Mouse (Mus musculus): ENCODE data around the gene Cdnf. TPM values are rescaled to one million over a fixed set of nuclear protein-coding genes. Genes with fewer than 3 reads are reported as not detected.
A peak's percentile ranks its signal among the peaks of the same experiment; 100 is the strongest.

Cdnf gene
- polyA plus RNA-seq (2016; fragmentation: Nextera tagmentation; extraction: Ambion mirVana), result 0.18 and 0.24 TPM in 2 replicates

DNA sequence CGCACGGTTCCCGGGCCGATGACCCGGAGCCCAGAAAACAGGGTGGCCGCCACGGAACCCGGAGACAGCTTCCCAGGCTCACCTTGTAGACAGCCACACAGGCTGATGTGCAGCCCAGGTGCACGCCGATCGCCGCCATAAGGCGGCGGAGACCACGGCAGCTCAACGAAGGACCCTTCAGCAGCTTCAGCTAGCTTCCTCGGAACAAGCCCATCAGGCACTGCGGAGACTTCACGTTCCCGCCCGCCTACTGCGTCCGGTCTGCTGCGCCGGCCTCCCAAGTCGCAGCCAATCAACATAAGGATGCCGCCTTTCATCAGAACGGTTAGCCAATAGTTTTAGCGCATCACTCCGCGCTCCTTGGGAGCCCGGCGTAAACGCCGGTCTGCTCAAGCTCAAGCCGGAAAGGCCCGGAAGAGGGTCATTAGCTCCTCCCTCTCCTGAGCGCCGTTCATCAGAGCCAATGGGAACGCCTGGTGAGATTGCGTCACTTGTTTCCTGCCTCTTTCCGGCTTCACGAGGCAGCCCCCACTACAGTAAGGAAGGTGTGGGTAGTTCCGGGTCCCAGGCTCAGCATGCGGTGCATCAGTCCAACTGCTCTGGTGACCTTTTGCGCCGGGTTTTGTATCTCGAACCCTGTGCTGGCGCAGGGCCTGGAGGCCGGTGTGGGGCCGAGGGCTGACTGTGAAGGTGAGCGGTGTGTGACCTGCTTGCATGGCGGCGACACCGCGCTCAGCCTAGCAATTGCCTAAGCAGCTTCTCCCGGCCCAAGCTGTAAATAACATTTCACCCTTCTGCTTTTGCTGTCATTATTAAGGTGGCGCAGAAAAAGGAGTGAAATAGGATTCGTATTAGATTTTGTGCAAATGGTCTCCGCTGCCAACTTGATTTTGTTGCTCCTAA is at the start of gene Cdnf, which contains the start of the genes Gm45902 and Hspa14:
TSS of gene Cdnf (plus strand) at position 479 of the 903 bp plus-strand sequence.
TSS of gene Gm45902 (minus strand) at position 239 of the 903 bp plus-strand sequence.
TSS of gene Hspa14 (minus strand) at position 263 of the 903 bp plus-strand sequence.
- H3K4me3 ChIP-seq, result peak within 1 kb of the TSS; percentile 93
- peak within 1 kb of the TSS; percentile 98 for H3K9ac ChIP-seq
- peak within 1 kb of the TSS; percentile 97 for H3K4me2 ChIP-seq
- peaks cover 28% of the 10 kb centered on the region for H3K36me3 ChIP-seq
- H3K27me3 ChIP-seq (replicated peaks), result no peaks in the 10 kb centered on the region
- peaks cover 3% of the 10 kb centered on the region; the same call in 1 of the 2 replicates for H3K9me3 ChIP-seq (replicated peaks)
- peak within 1 kb of the TSS; percentile 84 for H3K27ac ChIP-seq (ENCODE audit: poor library complexity, severe bottlenecking)
- peak; percentile 100 for ATAC-seq (ENCODE audit: insufficient number of reproducible peaks, low FRiP score)
- peaks cover 15% of the 10 kb centered on the region for H3K4me1 ChIP-seq (replicated peaks)
- WGBS, result under 1% methylated on average over 60 of the region's 60 CpGs

- Histone ChIP-seq H3K9ac (peak overlapping the region; percentile 87), H3K4me3 (peak overlapping the region; percentile 77), H3K27ac (ENCODE audit: poor library complexity, severe bottlenecking) (peak overlapping the region; percentile 87), H3K4me1 (replicated peaks) (peaks cover 5% of the 10 kb centered on the region), H3K36me3 (peaks cover 3% of the 10 kb centered on the region; the same call in 1 of the 2 replicates), H3K4me2 (peak overlapping the region; percentile 74), H3K27me3 (replicated peaks) (no peaks in the 10 kb centered on the region), H3K9me3 (replicated peaks) (no peaks in the 10 kb centered on the region)
- no peak for ATAC-seq (ENCODE audit: insufficient number of reproducible peaks, low FRiP score)
- WGBS, result 1% methylated on average over 12 of the region's 12 CpGs
These were observed 38.9 kb upstream of the Cdnf start for GRCm38 (mm10) chr2:3473891-3474290.

GRCm38 (mm10) chr2:3474361-3474805 is 38.4 kb upstream of the Cdnf start:
- Histone ChIP-seq H3K27ac (ENCODE audit: poor library complexity, severe bottlenecking) (peak overlapping the region; percentile 87), H3K9ac (peak overlapping the region; percentile 87), H3K9me3 (replicated peaks) (0 out of 2 replicates have a peak, but pooled peaks cover 4% of the 10 kb centered on the region), H3K4me1 (replicated peaks) (peaks cover 5% of the 10 kb centered on the region), H3K27me3 (replicated peaks) (no peaks in the 10 kb centered on the region), H3K4me3 (peak overlapping the region; percentile 77), H3K4me2 (peak overlapping the region; percentile 74), H3K36me3 (peaks cover 3% of the 10 kb centered on the region; the same call in 1 of the 2 replicates)
- WGBS, result under 1% methylated on average over 46 of the region's 46 CpGs
- ATAC-seq (ENCODE audit: insufficient number of reproducible peaks, low FRiP score), result peak; percentile 63

GRCm38 (mm10) chr2:3474861-3475283 is 38.0 kb upstream of the Cdnf start, which contains the start of gene Suv39h2:
Gene Suv39h2 (minus strand): TSS chr2:3475031.
- peak within 1 kb of the TSS; percentile 87 for H3K27ac ChIP-seq (ENCODE audit: poor library complexity, severe bottlenecking)
- peaks cover 5% of the 10 kb centered on the region for H3K4me1 ChIP-seq (replicated peaks)
- 0 out of 2 replicates have a peak, but pooled peaks cover under 1% of the 10 kb centered on the region for H3K36me3 ChIP-seq
- H3K27me3 ChIP-seq (replicated peaks), result no peaks in the 10 kb centered on the region
- H3K4me2 ChIP-seq, result peak within 1 kb of the TSS; percentile 74
- H3K9ac ChIP-seq, result peak within 1 kb of the TSS; percentile 87
- H3K9me3 ChIP-seq (replicated peaks), result 0 out of 2 replicates have a peak, but pooled peaks cover 6% of the 10 kb centered on the region
- H3K4me3 ChIP-seq, result peak within 1 kb of the TSS; percentile 77
- under 1% methylated on average over 42 of the region's 42 CpGs for WGBS
- ATAC-seq (ENCODE audit: insufficient number of reproducible peaks, low FRiP score), result peak; percentile 99

DNA sequence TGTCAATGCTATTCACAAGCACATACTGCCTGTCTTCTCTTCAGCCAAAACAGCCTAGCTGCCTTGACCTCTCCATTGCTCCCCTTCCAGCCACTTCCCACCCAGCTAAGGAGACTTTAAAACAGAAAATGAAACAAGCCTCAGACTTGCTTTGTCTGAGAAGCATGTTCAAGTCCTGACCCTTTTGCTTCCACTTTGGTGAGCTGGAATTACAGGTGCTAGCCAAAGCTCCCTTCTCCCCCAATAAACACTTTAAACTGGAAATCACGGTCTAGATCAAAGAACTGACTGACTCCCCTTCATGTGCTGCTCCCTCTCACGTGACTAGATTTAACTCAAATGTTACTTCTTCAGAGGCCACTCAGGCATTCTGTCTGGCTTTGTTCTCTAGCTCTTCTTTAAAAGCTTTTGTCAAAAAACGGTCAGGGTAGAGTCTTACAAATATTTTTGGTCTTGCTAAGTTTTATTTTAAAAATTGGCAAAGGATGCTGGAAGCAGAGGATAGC is 37.0 kb upstream of the Cdnf start:
- Histone ChIP-seq H3K4me3 (no peak overlapping the region), H3K36me3 (no peaks in the 10 kb centered on the region), H3K27me3 (replicated peaks) (no peaks in the 10 kb centered on the region), H3K9ac (no peak overlapping the region), H3K4me1 (replicated peaks) (peaks cover 5% of the 10 kb centered on the region), H3K9me3 (replicated peaks) (0 out of 2 replicates have a peak, but pooled peaks cover 6% of the 10 kb centered on the region), H3K27ac (ENCODE audit: poor library complexity, severe bottlenecking) (no peak overlapping the region), H3K4me2 (peak overlapping the region; percentile 74)
- WGBS, result 66% methylated on average over 3 of the region's 3 CpGs
- ATAC-seq (ENCODE audit: insufficient number of reproducible peaks, low FRiP score), result no peak

GRCm38 (mm10) chr2:3480239-3480638 is 32.6 kb upstream of the Cdnf start:
- Histone ChIP-seq H3K4me2 (no peak overlapping the region), H3K4me3 (no peak overlapping the region), H3K4me1 (replicated peaks) (no peaks in the 10 kb centered on the region), H3K36me3 (no peaks in the 10 kb centered on the region), H3K27me3 (replicated peaks) (no peaks in the 10 kb centered on the region), H3K9ac (no peak overlapping the region), H3K27ac (ENCODE audit: poor library complexity, severe bottlenecking) (no peak overlapping the region), H3K9me3 (replicated peaks) (0 out of 2 replicates have a peak, but pooled peaks cover 6% of the 10 kb centered on the region)
- WGBS, result 67% methylated on average over 3 of the region's 3 CpGs
- ATAC-seq (ENCODE audit: insufficient number of reproducible peaks, low FRiP score), result no peak

DNA sequence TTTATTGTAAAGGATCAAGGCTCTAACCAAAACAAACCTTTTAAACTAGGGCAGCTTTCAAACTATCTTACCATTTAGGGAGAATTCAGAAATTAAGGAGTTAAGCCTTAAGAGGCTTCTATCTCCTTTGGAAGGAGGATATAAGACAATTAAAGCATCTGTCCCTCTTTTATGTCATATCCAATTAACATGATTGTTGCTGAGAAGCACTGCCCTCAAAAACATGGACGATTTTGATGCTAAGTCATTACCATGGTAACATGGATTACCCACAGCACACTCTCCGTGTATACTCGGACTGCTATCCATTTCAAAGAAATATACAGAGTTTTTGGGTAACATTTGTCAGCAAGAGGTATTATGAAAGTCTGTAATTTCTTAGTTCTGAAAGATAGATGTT is 23.0 kb upstream of the Cdnf start:
- no peak for ATAC-seq (ENCODE audit: insufficient number of reproducible peaks, low FRiP score)
- Histone ChIP-seq H3K9ac (no peak overlapping the region), H3K36me3 (peaks cover 49% of the 10 kb centered on the region), H3K4me3 (no peak overlapping the region), H3K27me3 (replicated peaks) (no peaks in the 10 kb centered on the region), H3K4me2 (no peak overlapping the region), H3K4me1 (replicated peaks) (no peaks in the 10 kb centered on the region), H3K9me3 (replicated peaks) (no peaks in the 10 kb centered on the region), H3K27ac (ENCODE audit: poor library complexity, severe bottlenecking) (no peak overlapping the region)
- WGBS, result 91% methylated on average over 3 of the region's 3 CpGs

GRCm38 (mm10) chr2:3493833-3494409 is 18.9 kb upstream of the Cdnf start:
- Histone ChIP-seq H3K36me3 (peaks cover 78% of the 10 kb centered on the region), H3K9ac (no peak overlapping the region), H3K9me3 (replicated peaks) (no peaks in the 10 kb centered on the region), H3K4me2 (no peak overlapping the region), H3K27ac (ENCODE audit: poor library complexity, severe bottlenecking) (no peak overlapping the region), H3K4me3 (no peak overlapping the region), H3K27me3 (replicated peaks) (no peaks in the 10 kb centered on the region), H3K4me1 (replicated peaks) (no peaks in the 10 kb centered on the region)
- ATAC-seq (ENCODE audit: insufficient number of reproducible peaks, low FRiP score), result no peak
- 85% methylated on average over 3 of the region's 3 CpGs for WGBS

DNA sequence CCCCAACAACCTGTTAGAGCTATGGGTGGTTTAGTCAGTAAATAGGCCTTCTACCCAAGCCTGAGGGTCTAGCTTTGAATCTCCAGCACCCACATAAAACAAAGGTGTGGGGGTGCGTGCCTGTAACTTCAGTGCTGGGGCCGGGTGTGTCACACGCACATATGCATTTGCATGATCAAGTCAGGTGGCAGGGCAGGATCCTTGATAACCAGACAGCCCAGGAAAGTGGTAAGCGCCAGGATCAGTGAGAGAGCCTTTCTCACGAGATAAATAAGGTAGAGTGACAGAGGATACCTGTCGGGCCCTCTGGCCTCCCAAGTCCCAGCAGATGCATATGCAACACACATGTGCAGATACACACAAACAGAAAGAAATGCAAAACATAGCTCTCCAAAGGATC is 13.3 kb upstream of the Cdnf start:
- Histone ChIP-seq H3K4me3 (no peak overlapping the region), H3K9me3 (replicated peaks) (no peaks in the 10 kb centered on the region), H3K27me3 (replicated peaks) (no peaks in the 10 kb centered on the region), H3K9ac (no peak overlapping the region), H3K27ac (ENCODE audit: poor library complexity, severe bottlenecking) (no peak overlapping the region), H3K36me3 (peaks cover 74% of the 10 kb centered on the region), H3K4me2 (no peak overlapping the region), H3K4me1 (replicated peaks) (no peaks in the 10 kb centered on the region)
- no peak for ATAC-seq (ENCODE audit: insufficient number of reproducible peaks, low FRiP score)
- whole genome bisulfite sequencing, result 89% methylated on average over 6 of the region's 6 CpGs

GRCm38 (mm10) chr2:3500886-3501285 is 11.9 kb upstream of the Cdnf start:
- H3K36me3 ChIP-seq, result peaks cover 75% of the 10 kb centered on the region
- no peak for ATAC-seq (ENCODE audit: insufficient number of reproducible peaks, low FRiP score)
- H3K4me2 ChIP-seq, result no peak overlapping the region
- 96% methylated on average over 5 of the region's 5 CpGs for WGBS
- no peaks in the 10 kb centered on the region for H3K27me3 ChIP-seq (replicated peaks)
- H3K27ac ChIP-seq (ENCODE audit: poor library complexity, severe bottlenecking), result no peak overlapping the region
- no peaks in the 10 kb centered on the region for H3K9me3 ChIP-seq (replicated peaks)
- no peaks in the 10 kb centered on the region for H3K4me1 ChIP-seq (replicated peaks)
- no peak overlapping the region for H3K4me3 ChIP-seq
- no peak overlapping the region for H3K9ac ChIP-seq
